Mouse (Mus musculus): ENCODE measurements around the gene Qser1. TPM values are rescaled to one million over a fixed set of nuclear protein-coding genes. Genes with fewer than 3 reads are reported as not detected.

Gene Qser1
- total and polyA plus RNA-seq, 3 experiments, result 3.9 to 14.5 TPM; not detected in 1

DNA sequence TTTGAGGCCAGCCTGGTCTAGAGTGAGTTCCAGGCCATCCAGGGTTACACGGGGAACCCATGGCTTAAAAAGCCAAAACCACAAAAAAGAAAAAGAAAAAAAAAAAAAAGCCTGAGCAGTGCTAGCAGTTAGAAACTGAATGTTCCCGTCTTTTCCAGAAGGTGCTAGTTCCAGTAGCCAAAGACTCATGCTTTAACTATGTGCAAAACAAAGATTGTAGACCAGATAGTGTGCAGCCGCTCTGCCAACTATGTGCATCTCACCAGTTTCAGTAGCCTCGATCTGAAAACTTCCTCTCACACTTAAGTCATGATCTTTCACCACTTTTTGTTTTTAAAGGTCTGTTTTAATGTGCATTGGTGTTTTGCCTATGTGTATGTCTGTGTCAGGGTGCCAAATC is 98.7 kb downstream of the Qser1 start:
- Histone ChIP-seq H3K27me3 (ENCODE audit: control insufficient read depth in 1 of 2, insufficient read depth in 2 of 2, low read length in 2 of 2) (no peaks in the 10 kb centered on the region), H3K9ac (ENCODE audit: control insufficient read depth, low read depth, low read length, poor library complexity, severe bottlenecking) (peak overlapping the region; percentile 31), H3K79me2 (ENCODE audit: control insufficient read depth, insufficient read depth, low read length, poor library complexity) (no peaks in the 10 kb centered on the region), H3K4me1 (ENCODE audit: control insufficient read depth in 1 of 2, insufficient read depth in 2 of 2, low read length in 2 of 2) (peaks cover 7 to 11% of the 10 kb centered on the region in 2 experiments), H3K9me3 (replicated peaks; ENCODE audit: insufficient read depth, low read length) (no peaks in the 10 kb centered on the region), H3K27ac (ENCODE audit: control insufficient read depth, low read depth, low read length) (no peak overlapping the region), H3K4me3 (ENCODE audit: control insufficient read depth in 1 of 2, insufficient read depth in 1 of 2, low read depth in 2 of 2, low read length in 2 of 2) (no peak overlapping the region), H3K36me3 (ENCODE audit: control insufficient read depth in 1 of 2, insufficient read depth in 2 of 2, low read length in 2 of 2) (peaks cover 0 to 16% of the 10 kb centered on the region in 2 experiments; a peak in 2 of 4 replicates)
- peak; percentile 41 for DNase-seq (ENCODE audit: low read depth, low spot score)
- no peak for TF ChIP-seq ETS1 (IDR thresholded peaks at IDR 0.05; ENCODE audit: low read depth, low read length)
- TF ChIP-seq ZKSCAN1 (IDR thresholded peaks at IDR 0.05; ENCODE audit: low read depth, low read length), result no peak
- no peak for TF ChIP-seq CHD2 (IDR thresholded peaks at IDR 0.05; ENCODE audit: low read length)
- 0 out of 2 replicates have a peak, but pooled peaks have one; percentile 41 for TF ChIP-seq GATA1 (IDR thresholded peaks at IDR 0.05; ENCODE audit: low read depth, low read length)
- peak; percentile 74 for TF ChIP-seq ZNF384 (IDR thresholded peaks at IDR 0.05; ENCODE audit: low read depth, low read length)
- 0 out of 4 replicates have a peak, but pooled peaks of 1 of the 2 experiments have one; percentile 14 for TF ChIP-seq EP300 (IDR thresholded peaks at IDR 0.05; ENCODE audit: low read depth in 1 of 2, low read length in 2 of 2)

GRCm38 (mm10) chr2:104717231-104717735 is 99.3 kb downstream of the Qser1 start:
- no peak overlapping the region for H3K4me3 ChIP-seq (ENCODE audit: control insufficient read depth in 1 of 2, insufficient read depth in 1 of 2, low read depth in 2 of 2, low read length in 2 of 2)
- peaks cover 0 to 18% of the 10 kb centered on the region in 2 experiments; a peak in 2 of 4 replicates for H3K36me3 ChIP-seq (ENCODE audit: control insufficient read depth in 1 of 2, insufficient read depth in 2 of 2, low read length in 2 of 2)
- no peaks in the 10 kb centered on the region for H3K27me3 ChIP-seq (ENCODE audit: control insufficient read depth in 1 of 2, insufficient read depth in 2 of 2, low read length in 2 of 2)
- no peaks in the 10 kb centered on the region for H3K9me3 ChIP-seq (replicated peaks; ENCODE audit: insufficient read depth, low read length)
- DNase-seq (ENCODE audit: low read depth, low spot score), result peak; percentile 39
- no peak overlapping the region for H3K27ac ChIP-seq (ENCODE audit: control insufficient read depth, low read depth, low read length)
- TF ChIP-seq E2F4 (IDR thresholded peaks at IDR 0.05; ENCODE audit: borderline replicate concordance, low read depth, low read length) (no peak), NELFE (IDR thresholded peaks at IDR 0.05; ENCODE audit: low read depth, low read length) (no peak), BHLHE40 (IDR thresholded peaks at IDR 0.05; ENCODE audit: borderline replicate concordance, low read depth, low read length) (no peak), MXI1 (IDR thresholded peaks at IDR 0.05; ENCODE audit: low read depth, low read length) (no peak), SIN3A (IDR thresholded peaks at IDR 0.05; ENCODE audit: low read length) (0 out of 2 replicates have a peak, but pooled peaks have one; percentile 10), TCF12 (IDR thresholded peaks at IDR 0.05; ENCODE audit: low read depth, low read length) (no peak), MAZ (IDR thresholded peaks at IDR 0.05; ENCODE audit: low read depth, low read length) (no peak)
- H3K9ac ChIP-seq (ENCODE audit: control insufficient read depth, low read depth, low read length, poor library complexity, severe bottlenecking), result peak overlapping the region; percentile 31
- peaks cover 7 to 11% of the 10 kb centered on the region in 2 experiments for H3K4me1 ChIP-seq (ENCODE audit: control insufficient read depth in 1 of 2, insufficient read depth in 2 of 2, low read length in 2 of 2)
- H3K79me2 ChIP-seq (ENCODE audit: control insufficient read depth, insufficient read depth, low read length, poor library complexity), result peaks cover 2% of the 10 kb centered on the region; the same call in 1 of the 2 replicates

- Histone ChIP-seq H3K79me2 (ENCODE audit: control insufficient read depth, insufficient read depth, low read length, poor library complexity) (peaks cover 11% of the 10 kb centered on the region; the same call in 1 of the 2 replicates), H3K27me3 (ENCODE audit: control insufficient read depth in 1 of 2, insufficient read depth in 2 of 2, low read length in 2 of 2) (no peaks in the 10 kb centered on the region), H3K4me3 (ENCODE audit: control insufficient read depth in 1 of 2, insufficient read depth in 1 of 2, low read depth in 2 of 2, low read length in 2 of 2) (no peak within 1 kb of the TSS), H3K9ac (ENCODE audit: control insufficient read depth, low read depth, low read length, poor library complexity, severe bottlenecking) (no peak within 1 kb of the TSS), H3K27ac (ENCODE audit: control insufficient read depth, low read depth, low read length) (no peak within 1 kb of the TSS), H3K36me3 (ENCODE audit: control insufficient read depth in 1 of 2, insufficient read depth in 2 of 2, low read length in 2 of 2) (peaks cover 0 to 14% of the 10 kb centered on the region in 2 experiments; a peak in 2 of 4 replicates), H3K4me1 (ENCODE audit: control insufficient read depth in 1 of 2, insufficient read depth in 2 of 2, low read length in 2 of 2) (peaks cover 9 to 11% of the 10 kb centered on the region in 2 experiments), H3K9me3 (replicated peaks; ENCODE audit: insufficient read depth, low read length) (no peaks in the 10 kb centered on the region)
- no peak for DNase-seq (ENCODE audit: low read depth, low spot score)
- TF ChIP-seq HCFC1 (IDR thresholded peaks at IDR 0.05; ENCODE audit: low read depth, low read length) (no peak), GABPA (IDR thresholded peaks at IDR 0.05; ENCODE audit: low read depth, low read length) (no peak)
Measured at GRCm38 (mm10) chr2:104716279-104716678, 100.3 kb downstream of the Qser1 start, which contains the start of gene Pin1rt1. Pin1rt1 (minus strand) TSS chr2:104716379.
